Mouse (Mus musculus) 416B (cell line): ENCODE measurements around the gene Ccl17.
"Not testable (repeated sequence)": the region's sequence is repeated elsewhere in the genome, so short reads cannot be mapped to it uniquely, and the experiment has no call there.

Experiments
- DNase-seq: peaks from one replicate; pipeline ENCODE4 v3.0.0; 2011; ENCODE audit warnings: low read depth

The Ccl17 gene

DNA sequence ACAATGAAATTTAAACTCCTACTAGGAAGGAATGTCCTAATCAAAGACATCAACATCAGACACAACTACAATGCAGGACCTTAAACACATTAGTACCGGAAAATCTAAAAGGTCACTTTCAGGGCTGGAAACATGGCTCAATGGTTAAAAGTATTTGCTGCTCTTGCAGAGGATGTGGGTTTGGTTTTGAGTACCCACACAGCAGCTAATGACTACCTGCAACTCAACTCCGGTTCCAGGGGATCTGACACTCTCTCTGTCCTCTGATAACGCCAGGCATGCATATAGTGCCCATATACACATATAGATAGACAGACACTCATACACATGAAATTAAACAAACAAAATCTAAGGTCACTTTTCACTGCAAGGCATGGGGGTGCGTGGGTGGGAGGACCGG lies 16.0 kb downstream of the Ccl17 start:
- no peak for DNase-seq

DNA sequence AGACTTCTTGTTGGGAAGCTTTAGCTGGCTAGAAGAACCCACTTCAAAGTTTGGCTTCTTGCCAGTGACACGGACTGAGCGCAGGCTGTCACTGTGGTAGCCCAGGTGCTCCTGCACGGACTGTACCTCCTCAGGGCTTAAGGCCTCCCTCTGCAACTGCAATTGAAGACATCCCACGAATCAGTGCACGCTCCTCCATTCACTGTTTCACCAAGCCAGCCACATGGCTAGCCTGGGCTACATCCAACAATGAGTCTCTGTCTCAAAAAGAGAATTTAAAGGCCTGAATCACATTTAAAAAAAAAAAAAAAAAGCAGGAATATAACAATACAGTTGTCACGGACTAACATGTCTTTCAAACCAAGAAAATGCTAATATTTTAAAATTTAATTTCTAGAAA lies 18.0 kb downstream of the Ccl17 start:
- no peak for DNase-seq

DNA sequence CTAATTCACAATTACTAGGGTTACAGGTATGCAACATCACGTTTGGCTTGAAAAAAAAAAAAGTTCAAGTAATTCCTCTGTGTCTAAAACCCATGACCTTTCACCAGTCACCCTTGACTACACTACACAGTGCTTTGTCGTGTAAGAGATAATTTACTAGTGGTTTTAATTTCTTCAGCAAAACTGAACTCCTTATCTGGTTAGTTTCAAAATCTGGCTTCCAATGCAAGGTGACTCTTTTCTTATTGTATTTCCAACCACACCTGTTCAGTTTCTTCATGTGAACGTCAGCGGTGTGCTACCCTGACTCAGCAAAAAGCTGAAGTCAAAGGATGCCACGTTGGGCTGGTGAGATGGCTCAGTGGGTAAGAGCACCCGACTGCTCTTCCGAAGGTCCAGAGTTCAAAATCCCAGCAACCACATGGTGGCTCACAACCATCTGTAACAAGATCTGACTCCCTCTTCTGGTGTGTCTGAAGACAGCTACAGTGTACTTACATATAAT lies 23.7 kb downstream of the Ccl17 start:
- DNase-seq = not testable (repeated sequence)

DNA sequence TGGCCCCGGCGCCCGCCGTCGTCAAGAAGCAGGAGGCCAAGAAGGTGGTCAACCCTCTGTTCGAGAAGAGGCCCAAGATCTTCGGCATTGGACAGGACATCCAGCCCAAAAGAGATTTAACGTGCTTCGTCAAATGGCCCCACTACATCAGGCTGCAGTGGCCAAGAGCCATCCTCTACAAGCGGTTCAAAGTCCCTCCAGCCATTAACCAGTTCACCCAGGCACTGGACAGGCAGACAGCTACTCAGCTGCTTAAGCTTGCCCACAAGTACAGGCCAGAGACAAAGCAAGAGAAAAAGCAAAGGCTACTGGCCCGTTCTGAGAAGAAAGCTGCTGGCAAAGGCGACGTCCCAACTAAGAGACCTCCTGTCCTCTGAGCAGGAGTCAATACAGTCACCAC lies 25.5 kb downstream of the Ccl17 start:
- DNase-seq = not testable (repeated sequence)

DNA sequence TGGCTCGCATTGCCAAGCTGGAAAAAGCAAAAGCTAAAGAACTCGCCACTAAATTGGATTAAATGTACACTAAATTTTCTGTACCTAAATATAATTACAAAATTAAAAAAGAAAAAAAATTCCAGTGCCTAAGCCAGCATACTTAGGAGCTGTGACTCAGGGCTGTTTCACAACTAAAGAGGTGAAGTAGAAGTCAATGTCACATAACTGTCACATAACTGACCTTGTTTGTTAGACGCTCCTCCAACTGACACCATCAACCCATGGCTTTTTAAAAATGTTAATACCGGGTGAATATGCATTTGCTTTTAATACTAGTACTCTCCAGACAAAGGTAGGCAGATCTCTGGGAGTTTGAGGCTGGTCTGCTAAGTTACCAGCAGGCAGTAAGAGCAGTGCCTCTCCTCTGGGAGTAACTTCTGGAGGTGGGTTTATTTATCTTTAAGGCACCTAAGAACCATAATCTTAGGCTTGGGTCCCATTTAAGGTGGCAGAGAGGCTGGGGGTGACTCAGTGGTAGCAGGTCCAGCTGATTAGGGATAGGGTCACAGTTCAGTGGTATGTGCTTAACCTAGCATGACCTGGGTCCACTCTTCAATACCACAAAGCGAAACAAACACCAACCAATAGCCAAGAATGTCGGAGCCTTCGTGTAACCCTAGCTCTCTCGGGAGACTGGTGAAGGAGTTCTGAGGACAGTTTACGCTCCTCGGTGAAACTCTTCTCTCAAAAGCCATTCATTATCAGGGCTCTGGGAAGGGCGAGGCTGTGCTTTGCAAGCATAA lies 26.4 kb downstream of the Ccl17 start:
- DNase-seq = peak; percentile 70

DNA sequence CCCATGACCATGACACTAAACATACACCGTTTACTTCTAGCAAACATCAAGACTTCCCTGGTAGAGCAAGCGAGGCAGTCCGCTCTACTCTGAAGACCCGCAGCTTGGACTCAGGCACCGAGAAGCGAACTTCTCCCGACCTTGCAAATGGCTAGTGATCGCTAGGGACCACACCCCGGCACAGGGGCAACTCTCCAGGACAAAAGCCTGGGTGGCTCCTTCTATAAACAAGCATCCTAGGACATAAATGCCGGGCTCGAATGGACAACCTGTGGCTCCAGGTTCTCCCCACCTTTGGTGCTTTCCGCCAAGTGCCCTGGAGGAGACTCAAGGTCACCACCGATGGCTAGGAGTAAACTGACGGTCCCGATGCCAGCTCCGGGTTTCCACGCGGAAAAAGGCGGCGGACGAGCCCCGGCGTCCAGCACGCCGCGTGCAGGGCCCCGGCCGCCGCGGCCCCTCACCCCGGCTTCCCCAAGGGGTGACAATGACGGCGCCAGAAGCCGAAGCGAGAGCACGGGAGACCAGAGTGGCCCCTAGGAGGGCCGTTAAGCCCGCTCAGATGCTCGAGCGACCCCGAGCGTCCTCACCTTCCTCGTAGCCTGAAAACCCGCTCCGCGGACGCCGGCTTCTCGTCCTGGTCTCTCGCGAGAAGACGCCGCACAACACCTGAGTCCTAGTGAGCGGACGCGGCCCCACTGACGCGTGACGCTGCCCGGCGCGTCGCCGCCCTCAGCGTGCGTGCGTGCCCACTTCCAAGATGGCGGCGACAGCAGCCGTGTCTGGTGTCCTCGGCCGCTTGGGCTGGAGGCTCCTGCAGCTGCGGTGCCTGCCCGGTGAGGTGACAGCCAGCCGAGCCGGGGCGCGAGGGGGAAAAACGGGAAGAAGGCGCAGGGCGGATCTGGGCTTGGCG lies 27.7 kb downstream of the Ccl17 start, which contains the start of the genes Coq9 and Ciapin1:
Coq9 (plus strand) TSS at position 660 of the 913 bp plus-strand sequence.
Ciapin1 (minus strand) TSS at position 697 of the 913 bp plus-strand sequence.
- peak; percentile 96 for DNase-seq

DNA sequence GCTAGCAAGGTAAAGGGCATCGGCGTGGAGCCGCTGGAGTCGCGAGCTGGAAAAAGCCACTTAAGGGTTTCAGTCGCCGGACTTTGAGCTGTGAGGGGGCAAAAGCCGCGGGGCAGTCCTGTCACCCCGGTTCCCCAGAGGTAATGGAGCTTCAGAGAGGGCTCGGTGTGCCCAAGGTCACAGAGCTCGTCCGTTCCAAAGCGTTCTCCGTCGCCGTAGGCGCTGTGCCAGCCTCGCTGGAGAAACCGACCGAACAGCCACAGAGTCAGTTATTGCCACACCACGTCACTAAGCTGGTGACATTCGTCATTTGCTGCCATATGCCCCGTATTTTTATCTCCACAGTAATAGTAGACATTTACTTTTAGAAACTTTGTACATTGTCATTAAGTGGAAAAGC lies 28.3 kb downstream of the Ccl17 start:
- DNase-seq = peak; percentile 85

DNA sequence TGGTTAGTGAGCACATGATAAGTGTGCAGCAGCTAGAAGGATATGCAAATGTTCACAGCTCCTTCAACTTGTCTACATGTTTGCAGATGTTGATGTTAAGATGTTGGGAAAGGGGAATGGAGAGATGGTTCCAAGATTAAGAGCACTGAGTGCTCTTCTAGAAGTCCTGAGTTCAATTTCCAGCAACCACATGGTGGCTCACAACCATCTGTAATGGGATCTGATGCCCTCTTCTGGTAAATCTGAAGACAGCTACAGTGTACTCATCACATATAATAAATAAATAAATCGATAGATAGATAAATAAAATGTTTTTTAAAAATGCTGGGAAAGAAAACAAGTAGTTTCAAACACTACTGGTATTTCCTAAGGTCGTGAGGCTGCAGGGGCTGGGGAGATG lies 30.9 kb downstream of the Ccl17 start:
- DNase-seq = no peak

DNA sequence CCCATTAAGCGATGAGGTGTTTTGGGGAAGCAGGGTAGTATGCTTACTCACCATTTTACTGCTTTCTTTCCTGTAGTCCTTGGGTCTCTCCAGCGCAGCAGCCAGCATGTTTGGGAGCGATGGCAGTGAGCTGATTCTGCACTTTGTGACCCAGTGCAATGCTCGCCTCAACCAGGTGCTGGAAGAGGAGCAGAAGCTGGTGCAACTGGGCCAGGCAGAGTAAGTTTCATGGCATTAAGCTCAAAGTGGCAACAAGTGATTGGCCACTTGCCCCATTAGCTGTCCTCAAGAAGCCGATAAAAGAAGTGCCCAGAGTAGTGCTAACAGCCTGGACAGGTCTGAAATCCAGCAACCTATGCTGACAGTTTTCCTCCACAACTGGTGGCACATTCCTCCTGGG lies 39.8 kb downstream of the Ccl17 start:
- DNase-seq = no peak

DNA sequence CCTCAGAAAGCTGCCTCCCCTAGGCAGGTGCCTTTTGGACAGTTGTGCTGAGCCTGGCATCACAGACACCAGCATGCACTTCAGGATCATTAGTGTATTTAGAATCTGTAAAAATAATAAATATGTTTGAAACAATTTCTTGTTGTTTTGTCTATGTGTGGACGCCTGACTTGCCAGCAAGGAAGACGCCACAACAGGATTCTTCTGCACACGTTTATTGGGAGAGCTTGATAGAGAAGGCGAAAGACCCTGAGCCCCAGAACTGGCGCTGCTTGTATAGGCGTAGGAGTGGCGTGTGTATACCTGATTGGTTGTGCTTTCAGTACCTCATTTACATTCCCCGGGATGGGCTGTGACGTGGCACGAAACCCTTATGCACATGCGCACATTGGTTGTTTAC lies 44.5 kb downstream of the Ccl17 start:
- not testable (repeated sequence) for DNase-seq

DNA sequence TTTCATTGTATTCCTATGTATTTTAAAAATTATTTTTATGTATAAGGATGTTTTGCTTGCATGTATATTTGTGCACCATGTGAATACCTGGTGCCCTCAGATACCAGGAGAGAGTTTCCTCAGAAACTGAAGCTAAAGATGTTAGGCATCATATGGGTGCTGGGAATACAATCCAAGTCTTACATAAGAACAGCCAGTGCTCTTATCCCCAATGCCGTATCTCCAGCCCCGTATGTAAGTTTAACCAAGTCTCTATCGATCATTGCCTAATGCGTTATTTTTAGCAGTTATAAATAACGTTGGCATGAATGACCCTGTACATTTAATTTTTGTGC lies 46.7 kb downstream of the Ccl17 start:
- DNase-seq = no peak

DNA sequence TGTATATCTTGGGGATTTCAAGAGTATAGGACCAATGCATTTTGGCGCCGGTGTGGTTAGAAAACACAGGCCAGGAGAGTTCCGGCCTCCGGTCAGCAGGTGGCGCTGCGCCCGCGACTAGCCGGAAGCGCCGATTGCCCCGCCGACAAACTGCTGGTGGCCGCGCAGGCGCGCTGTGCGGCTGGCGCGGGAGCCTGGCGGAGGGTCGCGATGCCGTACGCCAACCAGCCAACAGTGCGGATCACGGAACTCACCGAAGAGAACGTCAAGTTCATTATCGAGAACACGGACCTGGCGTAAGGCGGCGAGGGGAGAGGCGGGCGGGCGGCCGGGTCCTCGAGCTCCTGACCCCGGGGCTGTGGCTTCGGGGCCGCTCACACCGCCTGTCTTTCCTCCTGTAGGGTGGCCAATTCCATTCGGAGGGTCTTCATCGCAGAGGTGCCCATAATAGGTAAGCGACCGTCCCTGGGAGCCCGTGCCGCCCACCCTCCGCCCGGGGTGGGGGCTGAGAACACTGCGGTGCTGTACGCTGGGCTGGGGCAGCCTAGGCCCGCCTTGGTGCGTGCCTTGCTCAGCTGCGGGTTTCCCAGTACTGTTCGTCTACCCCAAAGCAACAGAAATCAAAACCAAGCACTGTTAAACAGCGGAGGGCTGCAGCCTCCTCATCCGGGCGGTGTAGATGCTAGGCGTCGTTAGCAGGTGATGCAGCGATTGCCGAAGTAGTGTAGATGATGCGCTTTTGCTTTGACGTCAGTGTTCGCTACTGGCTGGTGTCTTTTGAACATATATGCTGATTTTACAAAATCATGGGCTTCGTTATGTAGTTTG lies 47.3 kb downstream of the Ccl17 start, which contains the start of gene Polr2c:
Polr2c (plus strand) TSS at position 105 of the 828 bp plus-strand sequence.
- DNase-seq = peak; percentile 86

DNA sequence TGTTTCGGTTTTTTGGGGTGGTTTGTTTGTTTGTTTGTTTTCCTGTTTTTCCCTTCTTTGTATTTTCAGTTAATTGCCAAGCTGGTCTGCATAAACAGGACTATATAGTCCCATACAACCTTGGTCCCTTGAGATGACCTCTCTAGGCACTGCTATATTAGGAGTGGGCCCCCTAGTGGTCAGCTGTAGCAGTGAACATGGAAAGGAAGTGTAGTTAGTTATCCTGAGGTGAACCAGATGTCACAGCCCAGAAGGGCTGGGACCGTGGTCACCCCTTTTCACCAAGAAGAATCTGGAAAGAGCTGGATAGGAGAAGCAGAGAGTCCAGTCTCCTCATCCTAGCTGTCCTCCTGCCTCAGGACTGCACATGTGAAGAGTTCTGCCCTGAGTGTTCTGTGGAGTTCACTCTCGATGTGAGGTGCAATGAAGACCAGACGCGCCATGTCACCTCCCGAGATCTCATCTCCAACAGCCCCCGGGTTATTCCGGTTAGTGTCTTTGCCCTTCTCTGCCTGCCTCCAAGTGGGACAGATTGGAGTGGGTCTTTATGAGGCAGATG lies 51.2 kb downstream of the Ccl17 start:
- peak; percentile 78 for DNase-seq
